Mouse (Mus musculus) telencephalon, adult 2 months (tissue): Measurements from ENCODE around the gene Specc1l.
"Not testable (repeated sequence)": the region's sequence is repeated elsewhere in the genome, so short reads cannot be mapped to it uniquely, and the experiment has no call there.

Experiments
- DNase-seq: peaks from one replicate; pipeline ENCODE4 v3.0.0-alpha.2; 2011; ENCODE audit warnings: low read depth, low spot score

Specc1l gene

DNA sequence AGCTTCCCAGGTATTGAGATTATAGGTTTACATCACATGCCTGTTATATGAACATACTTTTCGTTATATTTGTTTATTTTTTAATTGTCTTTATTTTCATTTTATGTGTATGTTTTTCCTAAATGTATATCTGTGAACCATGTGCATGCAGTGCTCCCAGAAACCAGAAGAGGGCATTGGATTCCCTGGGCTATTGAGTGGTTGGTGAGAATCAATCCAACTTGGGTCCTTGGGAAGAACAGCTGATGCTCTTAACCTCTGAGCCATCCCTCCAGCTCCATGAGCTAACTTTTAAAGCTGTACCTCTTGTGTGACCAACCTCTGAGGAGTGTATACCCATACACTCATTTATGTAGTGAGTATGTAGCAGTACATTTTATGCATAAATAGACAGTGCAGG lies 65.6 kb downstream of the Specc1l start:
- no peak for DNase-seq

DNA sequence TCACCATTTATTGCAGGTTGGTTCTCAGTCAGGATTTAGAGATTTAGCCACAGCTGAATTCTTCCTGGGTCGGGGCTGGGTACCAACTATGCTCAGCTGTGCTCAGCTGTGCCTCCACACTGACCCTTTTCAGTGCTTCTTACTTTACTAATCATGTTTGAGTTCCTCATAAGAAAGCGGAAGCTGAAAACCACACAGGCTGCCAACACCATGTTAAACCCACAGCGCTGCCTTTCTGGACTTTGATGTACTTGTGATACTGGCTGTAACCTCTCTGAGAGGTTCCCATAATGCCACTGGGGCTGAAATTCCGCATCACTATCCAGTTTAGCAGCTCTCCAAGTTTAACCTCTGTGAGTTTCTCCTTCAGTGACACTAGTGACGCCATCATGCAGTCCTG lies 70.8 kb downstream of the Specc1l start:
- DNase-seq: no peak

DNA sequence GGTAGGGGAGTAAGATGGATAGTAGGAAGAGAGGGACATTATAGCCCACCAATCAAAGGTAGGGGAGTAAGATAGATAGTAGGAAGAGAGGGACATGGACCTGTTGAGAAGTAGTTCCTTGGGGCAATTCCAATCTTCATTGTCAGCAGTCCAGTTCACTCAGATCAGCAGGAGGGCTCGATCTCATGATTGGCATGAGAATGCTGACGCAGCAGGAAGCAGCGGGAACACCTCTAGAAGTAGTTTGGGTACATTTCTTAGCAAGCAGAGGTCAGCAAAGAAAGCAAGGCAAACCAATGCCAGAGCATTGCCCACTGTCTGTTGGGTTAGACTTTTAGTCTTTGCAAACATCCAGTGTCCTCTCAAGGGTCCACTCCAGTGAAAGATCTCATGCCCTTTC lies 71.9 kb downstream of the Specc1l start:
- DNase-seq: no peak

DNA sequence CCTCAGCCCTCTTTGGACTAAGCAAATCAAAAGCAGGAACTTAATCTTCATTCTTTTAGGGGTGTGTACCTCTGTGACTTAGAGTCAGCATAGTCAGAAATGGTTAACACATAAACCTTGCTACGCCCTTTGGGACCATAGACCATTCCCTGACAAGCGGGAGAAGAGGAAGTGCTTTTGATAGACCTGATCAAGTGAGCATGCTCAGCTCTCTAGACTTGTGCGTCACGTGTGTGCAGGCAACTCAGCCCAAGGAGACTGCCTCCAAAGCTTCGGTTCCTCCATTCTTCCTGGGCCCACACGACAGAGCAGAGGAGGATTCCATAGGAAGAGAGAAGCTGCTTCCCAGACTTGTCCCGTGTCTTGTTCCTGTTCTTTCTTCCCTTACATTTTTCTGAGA lies 76.7 kb downstream of the Specc1l start:
- DNase-seq: no peak

DNA sequence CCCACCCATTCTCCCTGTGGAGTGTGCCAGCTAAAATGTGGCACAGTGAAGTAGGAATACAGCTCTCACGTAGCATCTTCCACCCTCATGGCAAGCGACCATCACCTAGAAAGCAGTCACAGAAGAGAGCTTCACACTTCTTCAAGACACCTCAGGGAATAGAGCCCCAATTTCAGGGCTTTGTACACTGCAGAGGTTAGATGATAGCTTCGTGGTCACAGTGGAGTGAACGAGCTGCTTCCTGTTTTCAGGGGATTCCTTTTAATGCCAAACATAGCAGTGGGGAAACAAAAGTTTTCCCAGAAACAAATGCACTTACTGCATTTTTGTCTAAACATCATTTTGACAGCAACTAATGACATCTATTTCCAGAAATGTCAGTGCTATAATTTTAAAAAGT lies 77.5 kb downstream of the Specc1l start:
- DNase-seq: no peak

DNA sequence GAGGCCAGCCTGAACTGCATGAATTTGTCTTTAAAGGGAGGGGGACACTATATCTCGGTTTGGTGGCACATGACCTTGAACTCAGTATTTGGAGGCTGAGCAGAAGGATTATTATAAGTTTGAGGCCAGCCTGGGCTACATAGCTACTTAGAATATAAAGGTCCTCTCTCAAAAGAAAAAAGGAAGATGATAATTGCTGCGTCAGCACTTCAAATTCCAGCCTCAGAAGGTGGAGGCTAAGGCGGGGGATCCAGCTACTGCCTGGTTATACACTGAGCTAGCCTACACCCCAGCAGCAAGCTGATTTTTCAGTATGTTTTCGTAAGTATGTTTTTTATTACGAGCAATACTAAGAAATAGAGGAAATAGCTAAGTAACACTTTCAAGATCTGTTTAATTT lies 78.8 kb downstream of the Specc1l start:
- DNase-seq: no peak

DNA sequence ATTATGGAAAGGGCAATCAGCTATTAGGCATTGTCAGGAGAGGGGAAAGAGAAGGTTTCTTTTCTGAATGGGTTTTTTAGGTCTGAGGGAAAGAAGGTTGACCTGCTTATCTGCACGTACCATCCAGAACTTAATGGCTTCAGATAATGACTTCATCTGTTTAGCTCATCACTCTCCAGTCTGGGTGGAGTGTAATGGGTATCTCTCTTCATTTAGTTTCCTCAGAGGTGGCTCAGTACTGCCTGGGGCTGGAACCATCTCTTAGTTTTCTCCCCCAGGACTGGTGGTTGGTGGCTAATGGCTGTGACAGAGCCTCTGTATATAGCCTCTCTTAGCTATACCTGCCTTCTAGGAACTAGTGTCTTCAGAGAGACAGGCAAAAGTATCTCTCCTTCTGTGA lies 79.5 kb downstream of the Specc1l start:
- DNase-seq: no peak

DNA sequence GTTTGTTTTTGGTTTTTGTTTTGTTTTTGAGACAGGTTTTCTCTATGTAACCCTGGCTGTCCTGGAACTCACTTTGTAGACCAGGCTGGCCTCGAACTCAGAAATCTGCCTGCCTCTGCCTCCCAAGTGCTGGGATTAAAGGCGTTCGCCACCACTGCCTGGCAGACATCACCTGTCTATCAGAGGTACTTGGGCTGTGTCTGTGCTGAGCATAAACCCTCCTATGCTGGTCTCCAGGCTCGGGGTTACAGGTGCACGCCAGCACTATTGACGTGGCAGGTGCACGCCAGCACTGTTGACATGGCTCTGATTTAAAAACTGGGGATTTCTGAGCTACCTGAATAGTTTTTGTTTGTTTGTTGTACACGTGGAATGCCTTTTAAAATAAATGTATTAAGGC lies 80.3 kb downstream of the Specc1l start:
- not testable (repeated sequence) for DNase-seq

DNA sequence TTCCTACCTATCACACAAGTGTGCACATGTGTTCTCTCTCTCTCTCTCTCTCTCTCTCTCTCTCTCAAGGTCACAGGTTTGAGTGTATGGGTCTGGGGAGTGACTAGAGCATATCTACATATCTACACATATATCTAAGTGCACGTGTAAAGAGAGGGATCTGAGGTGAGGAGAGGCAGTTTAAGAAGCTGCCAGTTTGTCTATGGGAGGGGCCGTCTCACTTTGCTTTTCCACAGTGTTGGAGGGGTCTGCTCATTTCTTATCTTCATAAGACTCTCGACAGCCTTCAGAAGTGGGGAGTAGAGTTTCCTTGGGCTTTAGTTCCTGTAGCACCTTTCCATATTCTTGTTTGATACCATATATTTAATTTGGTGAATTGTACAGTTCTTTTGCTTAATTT lies 81.4 kb downstream of the Specc1l start:
- DNase-seq: no peak

DNA sequence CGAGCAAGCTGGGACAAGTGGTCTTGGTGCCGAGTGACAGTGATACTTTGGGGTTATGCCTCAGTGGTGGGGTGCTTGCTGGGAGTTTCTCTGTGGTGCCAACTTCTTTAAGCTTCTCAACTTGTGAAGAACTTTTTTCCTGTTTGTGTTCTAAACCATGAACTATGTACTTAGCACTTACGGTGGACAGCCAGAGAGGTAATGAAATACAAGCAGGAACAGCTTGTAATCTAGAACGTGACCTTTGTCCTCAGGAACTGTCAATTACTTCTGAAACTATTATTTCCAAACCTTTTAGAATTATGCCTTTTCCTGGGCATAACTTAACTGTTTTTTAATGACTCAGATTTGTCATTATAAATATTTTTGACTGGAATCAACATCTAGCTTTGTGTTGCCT lies 82.5 kb downstream of the Specc1l start:
- no peak for DNase-seq

DNA sequence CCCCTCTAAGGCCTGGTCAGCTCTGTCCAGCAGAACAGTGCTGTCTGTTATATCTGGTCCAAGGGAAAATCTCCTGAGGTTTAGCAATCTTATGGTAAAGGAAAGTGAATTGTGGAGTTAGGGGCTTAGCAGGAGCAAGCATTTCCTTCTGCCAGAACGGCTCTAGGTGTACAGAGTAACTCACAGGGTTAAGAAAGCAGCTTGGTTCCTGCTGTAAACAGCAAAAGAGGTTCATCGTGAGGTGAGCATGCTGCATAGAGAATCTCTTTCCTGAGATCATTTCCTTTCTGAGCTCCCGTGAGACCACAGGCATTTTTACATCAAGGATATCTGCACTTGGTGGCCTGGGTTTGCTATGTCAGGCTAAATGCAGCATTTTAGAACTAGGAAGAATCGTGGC lies 83.1 kb downstream of the Specc1l start:
- no peak for DNase-seq

DNA sequence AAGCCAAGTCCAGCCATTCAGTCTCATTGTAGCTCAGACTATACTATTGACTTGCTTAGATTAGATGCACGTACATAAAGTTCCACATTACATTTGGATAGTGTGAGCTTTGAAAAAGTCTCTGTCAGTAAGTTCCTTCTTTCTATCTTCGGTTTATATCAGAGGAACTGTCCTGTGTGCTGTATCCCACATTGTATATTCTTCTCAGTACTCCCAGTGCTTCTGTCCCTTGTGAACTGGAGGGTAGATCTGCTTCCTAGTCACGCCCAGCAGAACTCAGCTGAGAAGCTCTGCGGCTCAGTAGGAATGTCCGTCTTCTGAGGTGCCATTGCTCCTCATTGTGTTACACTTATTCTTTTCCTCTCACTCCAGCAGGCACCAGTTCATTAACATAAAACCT lies 86.7 kb downstream of the Specc1l start:
- DNase-seq: no peak

DNA sequence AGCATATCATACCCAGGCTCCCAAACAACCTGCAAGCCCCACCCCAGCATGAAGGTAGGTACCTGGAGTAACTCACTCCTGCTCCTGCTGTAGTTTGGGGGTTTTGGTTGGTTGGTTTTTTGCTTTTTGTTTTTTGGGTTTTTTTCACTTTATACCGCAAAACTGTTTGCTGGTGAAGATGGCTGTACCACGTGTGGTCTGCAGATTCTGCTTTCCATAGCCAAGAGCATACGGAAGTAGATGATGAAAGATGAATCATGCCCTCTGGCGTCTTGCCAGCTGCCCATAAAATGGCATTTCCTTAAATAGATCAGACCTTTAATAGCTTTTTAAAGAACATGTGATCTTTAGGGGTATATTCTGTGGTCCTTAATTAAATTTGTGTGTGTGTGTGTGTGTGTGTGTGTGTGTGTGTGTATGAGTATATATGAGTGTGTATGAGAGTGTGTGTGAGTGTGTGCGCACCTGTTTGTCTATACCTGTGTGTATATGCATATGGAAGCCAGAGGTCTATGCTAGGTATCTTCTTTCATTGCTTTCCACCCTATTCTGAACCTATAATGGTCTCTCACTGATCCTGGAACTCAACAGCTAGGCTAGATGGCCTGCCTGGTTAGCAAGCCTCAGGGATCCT lies 88.0 kb downstream of the Specc1l start:
- DNase-seq: no peak

DNA sequence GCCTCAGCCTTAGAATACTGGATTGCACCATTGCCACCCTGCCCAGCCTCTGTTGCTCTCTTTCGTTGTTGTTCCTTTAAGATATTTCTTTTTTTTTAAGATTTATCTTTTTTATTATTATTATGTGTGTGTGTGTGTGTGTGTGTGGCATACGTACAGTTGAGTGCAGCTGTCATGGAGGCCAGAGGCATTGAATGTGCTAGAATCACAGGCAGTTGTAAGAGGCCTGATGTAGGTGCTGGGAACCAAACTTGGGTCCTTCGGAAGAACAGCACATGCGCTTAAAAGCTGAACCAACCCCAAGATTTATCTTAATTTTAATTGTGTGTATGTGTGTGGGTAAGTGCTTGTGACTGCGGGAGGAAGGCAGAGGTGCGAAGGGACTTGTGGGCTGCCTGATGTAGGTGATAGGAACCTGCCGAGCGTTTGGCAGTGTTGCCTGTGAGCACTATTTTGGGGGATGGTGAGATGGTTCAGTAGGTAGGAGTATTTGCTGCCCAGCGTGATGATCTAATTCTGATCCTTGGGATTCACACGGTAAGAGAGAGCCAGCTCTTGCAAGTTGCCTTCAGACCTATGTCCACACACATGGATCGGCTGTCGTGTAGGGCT lies 89.4 kb downstream of the Specc1l start:
- DNase-seq: no peak

DNA sequence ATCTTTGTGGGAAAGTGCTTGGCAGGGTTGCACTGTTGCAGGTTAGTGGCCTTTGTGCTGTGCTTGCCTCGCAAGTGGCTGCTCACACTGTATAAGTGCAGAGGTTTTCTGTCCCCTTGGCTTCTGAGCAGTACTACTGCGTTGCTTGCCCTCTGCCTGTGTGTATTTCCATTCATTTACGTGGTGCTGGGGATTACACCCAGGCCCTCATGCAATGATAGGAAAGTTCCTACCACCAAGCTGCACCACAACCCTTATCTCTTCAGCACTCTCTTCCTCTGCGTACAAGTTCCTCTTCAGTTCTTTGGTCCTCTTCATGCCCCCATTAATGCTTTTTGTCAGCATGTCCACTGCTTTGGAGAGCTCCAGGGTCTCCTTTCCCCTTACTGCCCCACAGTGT lies 90.1 kb downstream of the Specc1l start:
- DNase-seq: no peak

DNA sequence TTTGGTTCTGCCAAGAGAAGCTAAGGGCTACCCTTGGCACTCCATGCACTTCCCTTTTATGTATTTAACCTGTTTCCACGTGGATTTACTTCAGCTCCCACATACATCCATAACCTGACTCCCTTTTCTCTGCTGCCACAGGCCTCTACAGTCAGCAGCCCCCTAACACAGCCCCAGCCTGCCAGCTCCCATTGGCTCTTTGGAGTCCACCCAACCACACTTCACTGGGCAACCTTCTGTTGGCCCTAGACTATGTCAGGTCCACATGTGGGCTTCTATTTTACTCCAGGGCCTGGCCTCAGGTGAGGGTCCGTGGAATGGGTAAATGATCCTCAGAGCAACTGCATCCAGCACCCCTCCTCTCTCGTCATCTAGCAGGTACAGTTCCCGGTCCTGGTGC lies 90.7 kb downstream of the Specc1l start:
- DNase-seq: no peak

DNA sequence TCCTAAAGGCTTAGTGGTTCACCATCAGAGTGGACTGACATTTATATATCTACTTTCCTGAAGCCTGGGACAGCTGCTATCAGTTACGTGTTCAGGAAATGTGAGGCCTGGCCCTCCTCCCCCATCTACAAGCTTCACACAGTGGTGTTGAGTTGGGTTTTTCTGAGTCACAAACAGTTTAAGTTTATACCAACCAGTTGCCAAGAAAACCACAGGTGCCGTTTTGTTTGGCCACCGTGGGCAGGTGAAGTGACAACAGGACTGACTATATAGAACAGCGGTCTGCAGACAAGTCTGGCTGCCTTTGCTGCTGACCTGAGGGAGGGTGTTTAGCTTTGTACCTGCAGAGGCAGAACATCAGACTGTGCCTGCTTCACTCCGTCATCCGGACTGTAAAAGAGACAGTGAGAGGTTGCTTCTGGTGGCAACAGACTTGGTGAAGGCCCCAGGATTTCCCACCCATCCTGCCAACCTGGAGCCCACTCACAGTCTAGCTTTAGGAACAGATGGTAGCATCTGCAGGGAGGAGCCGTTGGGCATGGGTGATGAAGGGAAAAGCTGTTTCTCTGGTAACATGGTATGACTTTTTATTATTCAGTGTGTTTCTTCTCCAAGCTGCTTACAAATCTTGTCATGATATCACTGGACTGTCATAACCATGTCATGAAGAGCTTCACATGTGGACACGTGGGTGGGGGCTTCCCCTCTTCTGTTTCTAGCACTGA lies 91.6 kb downstream of the Specc1l start:
- DNase-seq: peak; percentile 84

DNA sequence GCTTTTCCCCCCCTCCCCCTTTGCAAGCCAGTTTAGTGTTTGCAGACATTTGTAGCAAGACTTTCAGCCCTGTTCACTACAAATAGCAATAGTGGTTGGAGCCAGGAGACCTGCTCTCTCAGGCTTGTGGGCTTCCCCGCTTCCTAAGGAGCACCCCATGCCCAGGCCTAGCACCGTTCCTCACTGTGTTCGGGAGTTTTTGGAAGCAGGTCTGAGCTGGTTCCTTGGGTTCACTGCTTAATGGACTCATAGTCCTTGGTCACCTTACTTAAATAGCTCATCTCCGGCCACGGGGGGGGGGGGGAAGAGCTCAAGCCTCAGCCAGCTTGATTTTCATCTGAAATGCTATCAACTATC lies 92.2 kb downstream of the Specc1l start:
- DNase-seq: no peak

DNA sequence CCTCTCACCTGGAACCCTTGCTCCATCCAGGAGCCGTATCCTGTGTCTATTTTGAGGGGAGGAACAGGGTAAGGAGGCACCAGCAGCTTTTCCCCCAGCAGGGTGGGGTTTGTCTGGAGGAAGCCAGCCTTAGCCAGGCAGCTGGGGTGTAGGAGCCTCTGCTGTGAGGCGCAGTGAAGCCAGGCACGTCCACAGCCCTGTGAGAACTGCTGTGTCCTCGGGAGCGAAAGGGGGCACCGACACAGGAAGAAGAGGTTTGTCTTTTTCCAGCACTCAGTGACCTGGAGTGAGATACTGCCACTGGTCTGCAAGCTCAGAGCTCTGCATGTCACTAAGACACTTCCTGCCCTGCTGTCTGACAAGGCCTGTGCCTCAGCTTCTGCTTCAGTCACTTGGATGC lies 92.5 kb downstream of the Specc1l start:
- no peak for DNase-seq

DNA sequence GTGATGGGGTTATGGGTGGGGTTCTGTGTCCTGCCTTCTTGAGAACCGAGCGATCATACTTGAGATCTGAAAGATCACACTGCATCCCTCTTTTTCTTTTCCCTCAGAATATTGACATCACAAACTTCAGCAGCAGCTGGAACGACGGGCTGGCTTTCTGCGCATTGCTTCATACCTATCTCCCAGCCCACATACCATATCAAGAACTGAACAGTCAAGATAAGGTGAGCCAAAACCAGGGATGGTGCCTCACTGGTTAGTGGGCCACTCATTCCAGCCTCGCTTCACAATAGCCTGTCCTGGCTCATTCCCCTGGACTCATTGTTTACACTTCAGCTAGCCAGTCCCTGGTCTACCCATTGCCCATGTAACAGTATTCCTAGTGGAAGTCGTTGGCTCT lies 95.3 kb downstream of the Specc1l start:
- no peak for DNase-seq

DNA sequence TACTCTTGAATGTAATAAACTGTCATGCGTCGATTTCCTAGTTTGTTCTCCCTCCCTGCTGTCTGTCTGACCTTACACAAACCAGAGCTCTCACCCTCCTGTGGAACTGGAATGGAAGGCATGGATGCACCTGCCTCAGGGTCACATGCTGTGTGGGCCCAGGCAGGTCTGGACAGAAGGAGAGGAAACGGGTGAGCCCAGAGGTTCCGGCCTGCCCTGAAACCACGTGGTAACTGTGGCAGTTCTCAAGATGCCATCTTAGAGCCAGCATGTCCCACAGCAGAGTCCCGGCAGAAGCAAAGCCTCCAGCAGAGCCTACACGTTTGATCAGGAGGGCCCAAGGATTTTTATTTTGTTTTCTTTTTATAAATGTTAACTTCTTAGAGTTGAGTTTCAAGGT lies 100.5 kb downstream of the Specc1l start:
- no peak for DNase-seq

DNA sequence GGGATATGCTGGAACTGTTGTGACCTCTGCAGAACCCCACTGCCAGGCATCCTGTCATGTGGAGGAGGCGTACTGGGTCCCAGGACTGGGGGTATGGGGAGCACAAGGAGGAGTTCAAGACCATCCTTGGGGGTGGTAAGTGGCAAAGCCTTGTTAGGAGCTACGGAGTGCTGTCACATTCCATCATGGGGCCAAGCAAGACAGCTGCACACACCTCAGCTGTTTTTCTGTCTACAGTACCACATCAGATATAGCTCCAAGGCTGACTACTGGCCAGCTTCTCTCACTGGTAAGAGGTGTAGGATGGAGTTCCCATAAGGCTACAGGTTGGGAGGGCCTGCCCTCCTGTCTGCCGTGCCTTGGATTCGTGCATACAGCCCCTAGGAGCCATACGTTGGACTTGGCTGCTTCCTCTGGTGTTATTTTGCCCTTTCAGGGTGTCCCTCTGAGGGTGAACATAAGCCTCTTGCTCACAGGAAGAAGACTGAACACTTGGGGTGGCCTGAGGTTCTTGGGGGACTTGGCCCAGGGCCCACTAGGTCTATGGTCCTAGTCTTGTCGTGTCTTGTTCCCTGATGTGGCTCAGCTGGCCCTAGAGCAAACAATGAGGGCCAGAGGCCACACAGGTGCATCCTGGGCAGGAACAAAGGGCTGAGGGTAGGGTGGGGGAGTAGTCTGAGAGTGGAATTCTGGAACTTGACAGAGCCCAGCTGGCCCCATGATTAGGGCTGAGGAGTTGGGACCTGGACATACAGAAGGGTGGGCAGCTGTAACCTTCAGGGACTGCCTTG lies 102.5 kb downstream of the Specc1l start:
- DNase-seq: no peak

DNA sequence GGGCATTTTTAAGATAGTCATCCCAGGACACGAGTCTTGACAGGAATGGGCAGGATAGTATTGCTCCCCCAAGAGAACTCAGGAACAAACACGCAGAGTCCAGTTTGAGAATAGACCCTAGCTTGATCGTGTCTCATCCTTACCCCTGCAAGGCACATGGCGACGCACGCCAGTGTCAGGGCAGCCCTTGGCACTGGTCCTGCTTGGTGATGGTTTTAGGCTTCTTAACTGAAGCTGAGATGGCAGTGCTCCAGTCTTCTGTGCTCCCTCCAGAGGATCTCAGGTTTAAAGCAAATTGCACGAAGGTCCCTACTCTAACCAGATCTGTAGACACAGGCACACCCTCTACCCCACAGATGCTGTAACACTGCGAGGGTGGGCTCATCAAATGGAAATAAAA lies 103.9 kb downstream of the Specc1l start:
- DNase-seq: no peak
